Mouse (Mus musculus): ENCODE data around the gene Ttpal. TPM values are rescaled to one million over a fixed set of nuclear protein-coding genes. Genes with fewer than 3 reads are reported as not detected.

Gene Ttpal
- polyA plus RNA-seq, 1 experiment: 40.7 TPM

DNA sequence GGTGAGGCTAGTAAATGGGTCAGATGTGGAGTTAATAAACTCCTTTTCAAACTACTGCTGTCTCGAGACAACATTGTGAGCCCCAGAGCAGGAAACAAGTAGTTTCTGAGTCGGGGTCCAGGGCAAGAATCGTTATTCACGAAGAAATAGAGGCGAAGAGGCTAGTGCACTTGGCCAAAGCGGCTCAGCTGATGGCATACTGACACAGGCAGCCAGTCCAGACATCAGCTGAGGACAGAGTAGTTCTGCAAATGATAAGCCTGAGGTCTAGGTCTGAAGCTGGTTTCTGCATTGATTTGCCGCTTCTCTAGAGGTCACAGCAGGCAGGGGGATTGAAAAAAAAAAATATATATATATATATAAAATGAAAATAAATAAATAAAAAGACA lies 408 bp upstream of the Ttpal start:
- H3K27ac ChIP-seq (ENCODE audit: insufficient read depth, low read length): no peak overlapping the region
- no peaks in the 10 kb centered on the region for H3K4me1 ChIP-seq (ENCODE audit: control insufficient read depth, insufficient read depth, low read length)
- TF ChIP-seq CTCF (IDR thresholded peaks at IDR 0.05; ENCODE audit: borderline replicate concordance, insufficient read depth, low read length): no peak
- TF ChIP-seq POLR2A (IDR thresholded peaks at IDR 0.05; ENCODE audit: low read depth, low read length): no peak
- no peak overlapping the region for H3K4me3 ChIP-seq (ENCODE audit: insufficient read depth, low read length)

DNA sequence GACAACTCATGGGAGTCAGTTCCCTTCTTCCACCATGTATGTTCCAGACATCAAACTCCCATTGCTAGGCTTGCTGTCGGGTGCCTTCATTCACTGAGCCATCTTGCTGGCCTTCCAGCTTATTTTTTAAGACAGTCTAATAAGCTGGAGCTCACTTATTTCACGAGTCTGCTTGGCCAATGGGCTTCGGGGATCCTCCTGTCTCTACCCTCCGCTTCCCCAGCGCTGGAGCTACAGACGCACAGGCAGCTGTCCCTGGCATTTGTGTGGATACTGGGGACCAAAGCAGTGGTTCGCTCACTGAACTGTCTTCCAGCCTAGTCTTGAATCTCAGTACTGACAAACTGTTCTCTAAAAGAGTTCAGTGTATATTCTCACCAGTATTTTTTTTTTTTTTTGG lies 4.0 kb downstream of the Ttpal start:
- no peak overlapping the region for H3K4me3 ChIP-seq (ENCODE audit: insufficient read depth, low read length)
- no peak overlapping the region for H3K27ac ChIP-seq (ENCODE audit: insufficient read depth, low read length)
- no peaks in the 10 kb centered on the region for H3K4me1 ChIP-seq (ENCODE audit: control insufficient read depth, insufficient read depth, low read length)
- no peak for TF ChIP-seq CTCF (IDR thresholded peaks at IDR 0.05; ENCODE audit: borderline replicate concordance, insufficient read depth, low read length)
- TF ChIP-seq POLR2A (IDR thresholded peaks at IDR 0.05; ENCODE audit: low read depth, low read length): no peak

GRCm38 (mm10) chr2:163608008-163608407 lies 5.9 kb downstream of the Ttpal start:
- Histone ChIP-seq H3K27ac (ENCODE audit: insufficient read depth, low read length) (no peak overlapping the region), H3K4me3 (ENCODE audit: insufficient read depth, low read length) (no peak overlapping the region)
- TF ChIP-seq CTCF (IDR thresholded peaks at IDR 0.05; ENCODE audit: borderline replicate concordance, insufficient read depth, low read length) (no peak), POLR2A (IDR thresholded peaks at IDR 0.05; ENCODE audit: low read depth, low read length) (no peak)

GRCm38 (mm10) chr2:163609281-163609975 lies 7.3 kb downstream of the Ttpal start:
- H3K4me1 ChIP-seq (ENCODE audit: control insufficient read depth, insufficient read depth, low read length): no peaks in the 10 kb centered on the region
- H3K4me3 ChIP-seq (ENCODE audit: insufficient read depth, low read length): no peak overlapping the region
- TF ChIP-seq CTCF (IDR thresholded peaks at IDR 0.05; ENCODE audit: borderline replicate concordance, insufficient read depth, low read length) (no peak), POLR2A (IDR thresholded peaks at IDR 0.05; ENCODE audit: low read depth, low read length) (no peak)
- no peak overlapping the region for H3K27ac ChIP-seq (ENCODE audit: insufficient read depth, low read length)

More at GRCm38 (mm10) chr2:163608008-163608407, 5.9 kb downstream of the Ttpal start:
- no peaks in the 10 kb centered on the region for H3K4me1 ChIP-seq (ENCODE audit: control insufficient read depth, insufficient read depth, low read length)

- H3K4me1 ChIP-seq (ENCODE audit: control insufficient read depth, insufficient read depth, low read length): no peaks in the 10 kb centered on the region
- TF ChIP-seq POLR2A (IDR thresholded peaks at IDR 0.05; ENCODE audit: low read depth, low read length): no peak
- no peak overlapping the region for H3K27ac ChIP-seq (ENCODE audit: insufficient read depth, low read length)
- no peak overlapping the region for H3K4me3 ChIP-seq (ENCODE audit: insufficient read depth, low read length)
Observed at GRCm38 (mm10) chr2:163611176-163611575, 9.1 kb downstream of the Ttpal start.

GRCm38 (mm10) chr2:163613206-163613605 lies 11.1 kb downstream of the Ttpal start:
- no peak overlapping the region for H3K27ac ChIP-seq (ENCODE audit: insufficient read depth, low read length)
- TF ChIP-seq CTCF (IDR thresholded peaks at IDR 0.05; ENCODE audit: borderline replicate concordance, insufficient read depth, low read length) (no peak), POLR2A (IDR thresholded peaks at IDR 0.05; ENCODE audit: low read depth, low read length) (no peak)
- H3K4me3 ChIP-seq (ENCODE audit: insufficient read depth, low read length): no peak overlapping the region
- H3K4me1 ChIP-seq (ENCODE audit: control insufficient read depth, insufficient read depth, low read length): no peaks in the 10 kb centered on the region

GRCm38 (mm10) chr2:163613990-163614389 lies 11.9 kb downstream of the Ttpal start:
- no peak for TF ChIP-seq POLR2A (IDR thresholded peaks at IDR 0.05; ENCODE audit: low read depth, low read length)
- Histone ChIP-seq H3K4me1 (ENCODE audit: control insufficient read depth, insufficient read depth, low read length) (no peaks in the 10 kb centered on the region), H3K4me3 (ENCODE audit: insufficient read depth, low read length) (no peak overlapping the region), H3K27ac (ENCODE audit: insufficient read depth, low read length) (no peak overlapping the region)

- Histone ChIP-seq H3K27ac (ENCODE audit: insufficient read depth, low read length) (no peak overlapping the region), H3K4me1 (ENCODE audit: control insufficient read depth, insufficient read depth, low read length) (no peaks in the 10 kb centered on the region), H3K4me3 (ENCODE audit: insufficient read depth, low read length) (no peak overlapping the region)
- TF ChIP-seq POLR2A (IDR thresholded peaks at IDR 0.05; ENCODE audit: low read depth, low read length): no peak
- TF ChIP-seq CTCF (IDR thresholded peaks at IDR 0.05; ENCODE audit: borderline replicate concordance, insufficient read depth, low read length): no peak
Observed at GRCm38 (mm10) chr2:163615401-163615800, 13.3 kb downstream of the Ttpal start.

- TF ChIP-seq POLR2A (IDR thresholded peaks at IDR 0.05; ENCODE audit: low read depth, low read length): no peak
- no peak for TF ChIP-seq CTCF (IDR thresholded peaks at IDR 0.05; ENCODE audit: borderline replicate concordance, insufficient read depth, low read length)
- Histone ChIP-seq H3K4me3 (ENCODE audit: insufficient read depth, low read length) (no peak overlapping the region), H3K27ac (ENCODE audit: insufficient read depth, low read length) (no peak overlapping the region), H3K4me1 (ENCODE audit: control insufficient read depth, insufficient read depth, low read length) (no peaks in the 10 kb centered on the region)
Observed at GRCm38 (mm10) chr2:163615906-163616651, 14.0 kb downstream of the Ttpal start.

- Histone ChIP-seq H3K27ac (ENCODE audit: insufficient read depth, low read length) (no peak overlapping the region), H3K4me1 (ENCODE audit: control insufficient read depth, insufficient read depth, low read length) (no peaks in the 10 kb centered on the region), H3K4me3 (ENCODE audit: insufficient read depth, low read length) (no peak overlapping the region)
- TF ChIP-seq POLR2A (IDR thresholded peaks at IDR 0.05; ENCODE audit: low read depth, low read length): no peak
- no peak for TF ChIP-seq CTCF (IDR thresholded peaks at IDR 0.05; ENCODE audit: borderline replicate concordance, insufficient read depth, low read length)
Observed at GRCm38 (mm10) chr2:163616652-163617227, 14.6 kb downstream of the Ttpal start.

All from embryonic fibroblast, embryonic 13.5 days (primary cell).